Mouse (Mus musculus): ENCODE results near the gene Rag2. TPM values are rescaled to one million over a fixed set of nuclear protein-coding genes. Genes with fewer than 3 reads are reported as not detected.

Gene Rag2
- polyA plus RNA-seq (2017; shearing (Covaris generic)) = not detected

DNA sequence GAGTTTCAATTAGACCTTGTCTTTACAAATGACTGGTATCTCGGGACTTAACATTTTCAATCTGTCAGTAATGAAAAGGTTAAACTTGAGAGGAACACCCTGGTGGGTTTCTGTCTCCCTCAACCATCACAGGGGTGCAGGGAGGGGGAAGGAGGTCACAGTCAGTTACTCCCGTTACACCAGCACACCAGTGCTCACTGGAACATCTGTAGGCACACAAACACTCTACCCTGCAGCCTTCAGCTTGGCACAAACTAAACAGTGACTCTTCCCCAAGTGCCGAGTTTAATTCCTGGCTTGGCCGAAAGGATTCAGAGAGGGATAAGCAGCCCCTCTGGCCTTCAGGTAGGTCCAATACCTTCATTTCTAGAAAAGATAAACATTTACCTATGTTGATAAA, at the start of gene Rag2:
Rag2 (plus strand) TSS at position 193 of the 400 bp plus-strand sequence.
- no peak for ATAC-seq

DNA sequence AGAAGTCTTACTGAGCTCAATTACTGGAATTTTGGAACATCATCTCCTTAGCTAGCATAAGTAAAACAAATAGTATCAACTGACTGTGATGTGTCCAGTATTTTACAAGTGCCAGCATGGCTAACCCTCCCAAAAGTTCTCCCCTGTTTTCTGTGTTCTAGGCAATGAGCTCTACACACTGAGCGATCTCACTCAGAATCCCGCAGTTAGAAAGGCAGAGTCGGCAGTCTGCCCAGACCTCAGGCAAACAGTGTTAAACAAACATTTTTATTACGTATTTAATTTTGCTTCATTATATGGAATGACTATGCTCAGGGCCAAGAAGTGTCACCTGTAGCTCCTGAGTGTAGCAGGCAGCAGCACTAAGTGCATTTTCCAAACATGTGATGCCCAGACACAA, 47.3 kb upstream of the Rag2 start:
- ATAC-seq = no peak

DNA sequence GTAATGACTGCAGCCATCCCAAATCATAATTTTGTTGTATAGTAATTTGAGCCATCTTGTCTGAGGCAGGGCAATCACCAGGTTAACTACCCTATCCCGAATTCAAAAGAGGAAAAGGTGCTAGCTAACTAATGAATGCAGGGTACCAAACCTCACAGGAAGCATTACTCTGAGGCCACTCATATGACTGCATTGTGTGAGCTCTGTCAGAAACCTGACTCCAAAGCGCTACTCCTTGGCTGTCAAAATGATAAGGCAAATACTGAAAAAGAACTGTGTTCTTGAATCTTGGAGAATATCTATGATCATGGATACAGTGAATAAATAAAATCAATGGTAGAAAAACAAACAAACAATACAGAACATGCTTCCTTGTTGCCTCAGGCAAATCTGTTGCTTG, 44.5 kb upstream of the Rag2 start:
- no peak for ATAC-seq

DNA sequence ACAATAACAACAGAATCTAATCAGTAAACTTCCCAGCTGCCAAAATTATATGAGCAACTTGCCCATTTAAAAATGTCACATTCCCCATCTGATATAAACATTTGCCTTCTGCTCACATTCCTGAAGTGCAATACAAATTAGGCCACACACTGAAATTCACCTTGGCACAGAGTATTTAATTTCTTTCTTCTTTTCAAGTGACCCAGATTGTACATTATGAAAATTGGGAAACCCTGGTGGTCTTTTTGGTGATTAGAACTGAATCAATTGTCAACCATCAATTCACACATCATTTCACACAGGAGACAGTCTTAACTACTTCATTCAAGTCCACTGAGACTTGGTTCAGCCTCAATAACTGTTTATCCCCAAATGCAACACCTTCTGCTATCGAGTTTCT, 44.1 kb upstream of the Rag2 start:
- ATAC-seq = no peak

DNA sequence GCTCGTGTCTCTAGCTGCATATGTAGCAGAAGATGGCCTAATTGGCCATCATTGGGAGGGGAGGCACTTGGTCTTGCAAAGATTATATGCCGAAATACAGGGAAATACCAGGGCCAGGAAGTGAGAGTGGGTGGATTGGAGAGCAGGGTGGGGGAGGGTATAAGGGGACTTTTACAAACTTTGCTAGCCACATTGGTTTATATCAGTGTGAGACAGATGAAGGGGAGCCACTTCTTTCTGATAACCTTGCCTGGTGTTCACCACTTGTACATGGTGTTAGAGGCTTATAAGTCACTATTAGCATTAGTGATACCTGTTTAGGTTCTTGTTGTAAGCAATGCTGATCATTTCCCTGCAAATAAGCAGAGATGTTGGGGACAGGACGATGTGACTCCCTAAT, 43.5 kb upstream of the Rag2 start:
- no peak for ATAC-seq

DNA sequence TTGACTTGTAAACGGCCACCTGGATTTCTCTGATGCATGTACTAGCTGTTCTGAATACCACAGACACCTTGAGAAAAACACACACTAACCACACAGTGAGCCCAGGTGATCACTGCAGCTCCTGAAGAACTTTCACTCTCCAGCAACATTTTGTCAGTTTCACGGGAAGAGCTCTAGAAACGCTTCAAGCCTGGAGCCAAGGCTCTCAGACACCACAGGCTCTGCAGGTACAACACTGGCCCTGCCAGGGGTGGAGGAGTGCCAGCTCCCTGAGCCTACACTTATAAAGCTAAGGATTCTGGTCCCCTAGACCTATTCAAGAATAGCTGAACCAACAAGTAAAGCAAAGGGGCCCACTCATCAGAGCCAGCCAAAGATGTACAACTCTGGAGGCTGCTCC, 43.1 kb upstream of the Rag2 start:
- no peak for ATAC-seq

DNA sequence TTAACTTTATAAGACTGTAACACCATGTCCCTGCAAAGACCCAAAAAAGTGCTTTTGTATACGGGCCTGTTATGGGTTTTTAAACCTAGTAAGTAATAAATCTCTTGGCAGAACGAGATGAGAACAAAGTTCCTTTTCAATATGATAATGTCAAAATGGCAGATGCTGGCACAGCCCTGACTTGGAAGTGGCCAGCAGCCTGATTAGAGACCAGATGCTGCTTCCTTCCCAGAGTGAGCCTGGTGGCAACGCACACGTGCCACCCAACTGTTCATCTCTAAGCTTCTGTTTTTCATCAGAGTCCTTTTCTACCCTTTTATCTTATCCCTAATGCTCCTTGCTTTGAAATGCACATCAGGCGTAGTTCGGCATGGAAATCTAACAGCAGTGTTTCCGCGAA, 33.2 kb upstream of the Rag2 start:
- no peak for ATAC-seq

DNA sequence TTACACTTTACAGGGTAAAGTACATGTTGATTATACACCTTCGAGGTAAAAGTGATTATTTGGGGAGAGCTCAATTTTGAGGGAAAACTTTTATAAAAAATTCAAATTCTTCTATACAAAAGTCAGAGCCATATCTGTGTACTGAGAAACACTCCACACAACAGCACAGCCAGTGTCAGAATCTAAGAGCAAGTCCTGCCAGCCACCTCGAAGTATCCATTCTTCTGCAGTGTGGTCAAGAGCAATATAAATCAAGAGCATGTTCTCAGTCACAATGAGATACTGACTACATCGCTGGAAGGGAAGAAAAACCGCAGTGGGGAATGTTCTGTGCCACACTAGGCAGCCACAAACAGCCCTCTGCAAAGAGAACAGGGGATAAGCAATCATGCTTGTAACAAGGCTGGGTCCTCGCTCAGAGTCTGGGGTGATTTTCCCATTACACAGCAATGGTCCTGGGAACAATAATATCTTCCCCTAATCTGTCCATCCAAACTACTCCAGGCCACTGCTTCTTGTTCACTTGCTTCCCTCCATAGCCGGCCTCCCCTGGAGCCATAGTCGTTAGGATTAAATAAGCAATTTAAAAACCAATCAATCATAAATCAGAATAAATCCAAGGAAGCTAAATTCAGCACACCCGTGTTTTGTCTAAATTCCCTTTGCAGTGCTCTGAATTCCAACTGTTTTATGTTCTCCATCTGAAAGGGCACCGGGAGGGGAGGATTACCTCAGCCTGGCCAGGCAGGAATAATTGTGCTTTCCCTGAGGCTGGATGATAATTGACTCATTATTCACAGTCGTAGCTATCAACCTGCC, 32.3 kb upstream of the Rag2 start:
- no peak for ATAC-seq

DNA sequence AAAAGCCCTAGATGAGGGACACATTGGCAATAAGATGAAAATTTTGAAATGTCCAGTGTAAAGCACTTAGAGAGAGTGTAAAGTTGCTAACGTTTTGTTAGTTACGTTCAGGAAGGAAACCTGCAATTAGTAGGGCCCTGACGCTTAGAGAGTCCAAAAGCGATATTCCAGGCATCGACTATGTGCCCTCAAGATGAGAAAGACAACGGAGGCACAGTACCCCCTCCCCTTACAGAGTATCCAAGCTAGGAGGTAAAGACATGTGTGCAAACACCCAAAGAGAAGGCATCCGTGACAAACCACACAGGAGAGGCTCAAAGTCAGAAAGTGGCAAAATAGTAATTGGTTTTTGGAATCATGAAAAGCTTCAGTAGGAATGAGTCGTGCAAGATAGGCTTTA, 31.6 kb upstream of the Rag2 start:
- ATAC-seq = no peak

DNA sequence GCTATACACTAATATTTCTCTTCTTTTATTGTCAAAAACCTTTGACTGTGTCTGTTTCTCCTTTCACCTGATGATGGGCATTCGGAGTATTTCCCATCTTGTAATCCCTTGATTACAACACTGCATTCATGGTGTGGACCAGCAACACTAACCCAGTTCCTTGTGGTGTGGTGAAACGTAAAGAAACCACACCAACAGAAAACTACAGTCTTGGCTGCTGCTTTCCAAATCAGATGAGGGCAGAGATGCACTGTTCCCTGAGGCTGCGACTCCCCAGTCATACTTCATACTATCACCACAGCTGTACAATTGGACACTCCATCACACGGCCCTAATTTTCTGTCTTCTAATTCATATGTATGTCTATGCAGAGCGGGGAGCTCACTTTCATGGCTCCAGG, 29.8 kb upstream of the Rag2 start:
- no peak for ATAC-seq

DNA sequence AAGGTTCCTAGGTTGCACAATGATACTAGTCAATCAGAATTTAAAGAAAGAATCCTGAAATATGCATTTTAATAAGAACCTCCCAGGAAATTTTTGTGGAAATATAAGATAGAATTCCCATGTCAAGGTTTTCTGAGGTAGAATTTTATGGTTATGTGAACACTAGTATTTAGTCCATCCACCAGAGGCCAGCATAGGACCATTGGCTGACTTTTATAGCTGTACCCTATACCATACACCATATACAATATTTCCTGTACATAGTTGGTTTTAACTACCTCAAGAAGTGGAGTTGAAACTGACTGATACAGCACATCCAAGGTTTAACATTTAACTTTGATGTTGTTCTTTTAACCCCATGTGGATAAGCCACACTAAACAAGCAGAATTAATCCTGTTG, 27.3 kb upstream of the Rag2 start:
- ATAC-seq = no peak

DNA sequence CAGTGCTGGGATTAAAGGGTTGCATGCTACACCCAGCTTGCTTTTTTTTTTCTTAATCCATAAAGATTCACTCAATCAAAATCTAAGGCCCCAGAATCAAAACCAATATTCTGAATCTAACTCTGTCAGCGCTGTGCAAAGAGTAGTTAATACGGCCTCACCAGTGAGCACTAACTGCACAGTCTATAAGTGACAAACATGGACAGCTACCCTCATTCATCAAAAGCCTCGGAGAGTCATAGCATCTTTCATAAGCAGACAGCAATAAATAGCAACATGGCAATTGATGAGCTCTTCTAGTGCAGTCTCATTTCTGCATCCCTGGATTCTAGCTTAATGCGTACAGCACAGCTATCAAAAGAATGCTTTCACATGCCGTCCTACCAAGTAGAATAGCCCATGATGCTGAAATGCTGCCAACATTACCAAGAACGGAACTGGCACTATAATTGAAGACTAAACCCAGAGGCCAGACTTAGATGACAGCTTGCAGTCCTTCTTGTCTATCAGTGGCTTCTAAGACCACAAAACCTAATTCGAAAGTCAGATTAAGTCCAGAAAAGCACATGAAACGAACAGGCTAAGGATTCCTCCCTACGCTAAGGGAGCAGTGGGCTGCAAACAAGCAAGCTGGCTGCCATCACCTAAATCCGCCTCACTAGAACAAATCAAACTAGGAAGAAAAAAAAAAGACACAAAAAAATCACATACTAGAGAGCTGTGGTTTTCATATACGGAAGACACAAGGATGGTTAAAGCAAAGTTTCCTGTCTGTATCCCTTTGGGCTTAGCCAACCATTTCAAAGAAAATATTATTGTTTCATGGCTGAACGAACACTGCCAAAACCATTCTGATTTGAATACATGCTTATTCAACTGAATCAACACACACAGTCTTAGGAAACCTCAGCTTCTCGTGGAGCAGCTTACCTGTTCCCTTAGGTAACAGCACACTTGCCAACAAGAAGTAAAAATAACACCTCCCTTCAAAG, 26.0 kb upstream of the Rag2 start:
- ATAC-seq = no peak

DNA sequence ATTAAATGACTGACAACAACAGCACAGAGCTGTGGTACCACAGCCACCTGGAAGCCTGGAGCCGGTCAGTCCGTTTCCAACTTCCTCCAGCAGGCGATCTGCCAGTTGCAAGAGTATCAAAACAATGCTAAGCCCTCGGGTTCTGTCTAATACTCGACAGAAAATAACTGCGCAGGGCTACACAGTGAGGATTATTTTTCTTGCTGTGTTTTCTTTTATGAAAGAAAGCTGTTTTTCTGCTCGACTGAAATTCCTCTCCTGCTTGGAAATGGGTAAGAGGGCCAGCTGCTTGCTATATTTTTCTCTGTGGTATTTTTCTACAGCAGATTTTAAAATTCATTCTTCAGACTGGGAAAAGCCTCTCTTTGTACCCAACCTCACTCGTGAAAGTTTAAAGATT, 23.8 kb upstream of the Rag2 start:
- no peak for ATAC-seq

DNA sequence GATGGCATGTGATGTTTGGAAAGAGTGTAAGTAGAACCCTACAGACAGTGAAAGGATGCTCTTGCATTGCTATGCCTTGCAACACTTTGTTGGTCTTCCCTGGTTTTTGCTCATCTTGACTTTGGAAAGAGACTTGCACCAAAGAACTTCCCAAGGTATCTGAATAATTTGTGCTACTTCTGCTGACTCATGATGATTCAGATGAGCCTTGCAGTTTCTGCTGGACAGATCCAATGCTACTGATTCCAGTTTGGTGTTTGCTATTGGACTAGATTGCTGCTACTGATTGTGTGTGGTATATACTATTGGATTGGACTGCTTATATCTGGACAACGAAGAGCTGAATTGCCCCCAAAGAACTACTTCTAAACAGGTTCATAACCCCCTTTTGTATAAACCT, 21.4 kb upstream of the Rag2 start:
- no peak for ATAC-seq

DNA sequence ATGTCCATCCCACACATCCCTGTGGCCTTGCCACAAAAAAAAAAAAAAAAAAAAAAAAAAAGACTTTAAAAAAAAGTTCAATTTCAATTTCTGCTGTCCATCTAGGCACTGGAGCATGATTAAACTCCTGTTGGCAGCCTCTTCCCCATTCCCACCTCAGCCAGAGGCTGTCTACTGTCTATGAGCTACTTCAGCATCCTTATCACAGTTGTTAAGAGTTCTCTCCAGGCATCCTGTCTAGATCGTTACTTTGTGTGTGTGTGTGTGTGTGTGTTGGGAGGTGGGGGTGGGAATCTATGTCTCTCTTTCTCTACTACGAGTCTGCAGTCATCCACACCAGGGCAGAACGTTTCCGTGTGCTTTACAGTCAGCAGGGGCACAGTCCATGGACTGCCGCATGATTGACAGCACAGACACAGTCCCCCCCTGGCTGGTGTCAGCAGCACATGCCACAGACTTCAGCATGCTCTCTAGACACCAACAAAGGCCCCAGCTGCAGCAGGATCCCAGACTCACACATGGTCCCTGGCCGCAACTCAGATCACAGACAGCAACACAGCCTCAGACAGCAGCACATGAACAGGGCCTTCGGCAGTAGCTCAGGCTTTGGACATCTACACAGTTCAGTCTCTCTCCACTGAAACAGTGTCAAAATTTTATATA, 16.2 kb upstream of the Rag2 start:
- no peak for ATAC-seq

DNA sequence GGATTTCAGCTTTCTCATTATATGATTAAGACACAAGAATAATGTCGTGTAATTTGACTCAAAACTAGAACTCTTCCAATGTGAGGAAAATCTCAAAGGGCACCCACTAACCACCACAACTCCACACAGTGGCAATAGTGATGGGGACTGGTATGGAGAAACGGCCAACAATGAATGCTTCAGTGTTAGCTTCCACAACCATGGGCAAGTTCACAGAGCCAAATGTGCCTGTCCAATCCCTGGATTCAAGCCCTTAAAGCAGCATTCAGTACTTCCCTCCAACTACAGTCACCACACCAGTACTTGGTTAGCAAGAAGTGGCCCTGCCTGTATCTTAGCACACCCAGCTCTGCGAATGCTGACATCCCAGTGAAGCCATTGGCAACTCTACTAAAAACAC, 13.7 kb upstream of the Rag2 start:
- no peak for ATAC-seq

DNA sequence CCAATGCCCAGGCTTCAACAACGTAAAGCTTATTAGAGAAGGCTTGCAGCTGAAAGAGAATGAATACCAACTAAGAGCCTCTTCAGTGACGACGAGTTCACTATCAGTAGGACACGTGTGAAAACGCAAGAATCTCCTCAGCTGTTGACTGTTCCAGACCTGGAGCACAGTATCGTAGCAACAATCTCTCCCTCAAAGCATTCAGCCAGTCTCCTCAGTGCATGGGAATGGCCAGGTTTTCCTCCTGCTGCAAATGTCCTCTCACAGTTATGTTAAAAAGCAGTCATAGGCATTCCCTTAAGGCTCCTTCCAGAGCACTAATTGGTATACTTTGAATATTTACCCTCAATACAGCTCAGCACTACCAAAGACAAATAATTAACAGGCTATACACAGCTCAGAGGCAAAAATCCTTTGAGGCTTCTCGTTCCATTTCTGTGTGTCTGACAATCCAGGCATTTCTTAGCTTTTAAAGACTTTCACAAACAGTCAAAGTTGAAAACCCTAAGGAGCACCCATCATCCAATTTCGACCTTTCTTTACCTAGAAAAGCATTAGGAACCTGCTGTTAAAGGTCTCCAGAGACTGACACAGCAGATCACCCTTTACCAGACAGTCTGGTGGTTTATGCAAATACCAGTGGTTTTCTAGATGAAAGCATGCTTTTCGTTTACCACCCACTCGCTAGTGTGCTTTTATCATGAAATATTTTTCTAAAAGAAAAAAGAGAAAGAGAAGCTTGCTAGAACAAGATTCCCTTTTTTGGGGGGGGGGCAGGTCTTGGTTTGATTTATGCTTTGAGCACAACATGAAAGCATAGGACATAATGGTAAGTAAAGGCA, 8.8 kb upstream of the Rag2 start:
- peak; percentile 87 for ATAC-seq

DNA sequence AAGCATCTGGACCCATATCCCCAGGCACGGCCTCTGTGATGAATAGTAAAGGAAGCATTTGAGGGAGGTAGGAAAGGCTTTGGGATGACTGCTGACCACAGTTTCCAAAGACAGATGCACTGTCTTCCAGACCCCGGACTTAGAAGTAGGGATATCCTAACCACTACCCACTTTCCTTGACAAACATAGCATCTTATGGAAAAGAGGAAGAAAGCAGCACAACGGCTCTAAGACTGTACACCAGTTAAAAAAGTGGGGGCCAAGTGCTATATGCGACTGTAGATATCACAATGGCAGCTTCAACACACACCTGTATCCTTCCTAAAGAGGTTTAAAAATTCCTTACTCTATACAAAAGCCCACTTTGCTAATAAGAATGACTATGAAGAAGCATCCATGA, 6.1 kb upstream of the Rag2 start:
- ATAC-seq = no peak

DNA sequence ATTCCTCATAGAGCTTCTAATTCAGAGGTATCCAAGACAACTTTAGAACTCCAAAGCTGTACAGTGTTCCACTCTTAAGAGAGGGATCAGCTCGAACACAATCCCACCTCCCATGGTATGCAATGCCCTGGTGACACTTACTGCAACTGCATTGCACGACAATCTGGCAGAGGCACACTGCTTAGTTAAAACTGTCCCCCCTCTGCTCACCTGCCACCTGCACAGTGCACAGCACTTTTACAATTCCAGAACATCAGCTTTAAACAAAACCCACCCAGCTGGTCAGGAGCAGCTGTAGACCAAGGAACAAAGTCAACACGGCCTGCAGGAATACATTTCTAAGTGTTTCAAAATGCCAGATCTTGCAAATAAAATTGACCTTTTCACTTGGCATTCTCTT, 3.6 kb upstream of the Rag2 start:
- no peak for ATAC-seq

DNA sequence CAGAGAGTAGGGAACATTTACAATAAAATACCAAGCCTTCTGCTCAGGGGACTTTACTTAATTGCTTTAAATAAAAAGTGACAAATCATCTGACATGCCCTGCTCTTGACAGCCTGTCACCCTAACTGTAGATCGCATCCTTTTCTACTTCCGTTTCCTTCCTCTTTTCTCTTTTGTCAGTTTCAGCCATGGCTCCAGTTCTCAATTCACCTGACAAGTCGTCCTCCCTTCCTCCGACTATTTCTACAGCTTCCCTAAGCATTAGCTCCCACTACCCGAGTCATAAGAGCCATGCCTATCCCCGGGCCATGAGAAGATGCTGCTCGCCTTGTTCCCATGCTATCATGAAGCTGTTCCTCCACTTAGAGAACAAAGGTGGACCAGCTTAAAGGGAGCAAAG, 2.9 kb upstream of the Rag2 start:
- ATAC-seq = no peak

DNA sequence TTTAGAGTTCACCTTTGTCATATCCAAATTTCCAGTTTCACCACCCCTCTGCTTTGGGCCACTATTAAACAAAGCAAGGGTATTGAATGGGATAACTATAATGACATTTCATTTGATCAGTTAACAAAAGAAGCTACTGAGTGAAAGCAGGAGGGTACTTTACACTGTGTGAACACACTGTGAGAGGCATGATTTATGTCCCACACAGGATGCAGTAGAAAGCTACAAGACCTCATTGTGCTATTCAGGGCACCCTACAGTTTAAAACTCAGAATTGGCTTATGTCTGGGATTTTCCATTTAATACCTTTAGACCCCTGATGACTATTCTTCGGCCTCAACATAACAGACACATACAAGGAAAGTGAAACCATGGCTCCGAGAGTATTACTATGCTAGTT, 1.5 kb upstream of the Rag2 start:
- no peak for ATAC-seq

DNA sequence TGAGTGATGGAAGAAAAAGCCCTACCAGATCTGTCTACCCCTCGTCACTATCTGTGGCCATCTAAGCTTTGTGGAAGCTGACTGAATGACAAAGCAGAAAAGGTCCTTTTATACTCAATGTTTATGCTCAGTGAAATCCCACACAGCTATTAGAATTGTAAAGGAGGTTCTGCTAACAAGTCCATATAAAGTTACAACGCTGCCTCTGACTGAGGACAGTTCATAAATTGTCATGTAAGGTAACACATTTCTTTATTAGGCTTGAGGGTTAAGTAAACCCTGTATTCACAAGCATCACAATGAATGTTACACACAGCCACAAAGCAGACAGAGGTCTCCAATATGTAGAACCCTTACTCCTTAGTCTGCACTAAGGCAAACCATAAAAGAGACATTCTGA, 507 bp upstream of the Rag2 start:
- ATAC-seq = no peak

All from inflammation-experienced regulatory T-cells, adult 6 months (primary cell).